Mouse (Mus musculus) hindbrain, postnatal 0 days (tissue): Measurements from ENCODE around the gene Snrpe. TPM values are rescaled to one million over a fixed set of nuclear protein-coding genes. Genes with fewer than 3 reads are reported as not detected.

Experiments used
- ATAC-seq: fragments of 200-750 bp; cut with Nextera tagmentation; 2 replicates; pipeline ENCODE4 v1.8.0; 2017; ENCODE audit warnings: mild to moderate bottlenecking, moderate TSS enrichment, moderate library complexity
- DNase-seq: peaks from one replicate; pipeline ENCODE4 v3.0.0-alpha.2; 2015; ENCODE audit warnings: low spot score
- H3K27ac ChIP-seq: fragments of 300-500 bp; sonication (generic); 2 replicates; pipeline ENCODE4 v1.5.1; 2014; ENCODE audit warnings: mild to moderate bottlenecking
- H3K27me3 ChIP-seq: fragments of 300-500 bp; sonication (generic); 2 replicates; pipeline ENCODE4 v1.6.1; 2014; ENCODE audit warnings: low read length, mixed read lengths; ENCODE audit not compliant: insufficient read depth
- H3K36me3 ChIP-seq: fragments of 300-500 bp; sonication (generic); 2 replicates; pipeline ENCODE4 v1.6.1; 2014; ENCODE audit warnings: low read length, mixed read lengths; ENCODE audit not compliant: insufficient read depth
- H3K4me1 ChIP-seq: fragments of 300-500 bp; sonication (generic); 2 replicates; pipeline ENCODE4 v1.6.1; 2014; ENCODE audit warnings: antibody characterized with exemption, low read length, mixed read lengths; ENCODE audit not compliant: insufficient read depth
- H3K4me2 ChIP-seq: fragments of 300-500 bp; sonication (generic); 2 replicates; pipeline ENCODE4 v1.6.1; 2014; ENCODE audit warnings: low read depth, mild to moderate bottlenecking, low read length, moderate library complexity, mixed read lengths
- H3K4me3 ChIP-seq: fragments of 300-500 bp; sonication (generic); 2 replicates; pipeline ENCODE4 v1.5.1; 2014; ENCODE audit warnings: low read length
- H3K9ac ChIP-seq: fragments of 300-500 bp; sonication (generic); replicated peaks from 2 replicates; pipeline ENCODE4 v1.6.1; 2014; ENCODE audit warnings: mild to moderate bottlenecking, low read length, moderate library complexity, mixed read lengths
- H3K9me3 ChIP-seq: fragments of 300-500 bp; sonication (generic); 2 replicates; pipeline ENCODE4 v1.6.1; 2016; ENCODE audit warnings: low read length, mixed read lengths
- CTCF ChIP-seq: IDR thresholded peaks from 2 replicates; pipeline ENCODE4 v1.5.1; 2016; ENCODE audit warnings: antibody characterized with exemption, control low read depth, low read depth
- WGBS: fragments of 180-500 bp; shearing (Covaris S2); extraction: QIAGEN DNeasy Blood & Tissue Kit; methylation state at CpG from one replicate; pipeline ENCODE4 v1.1.7; 2014; 5-methylcytosine and 5-hydroxymethylcytosine counted together
- polyA plus RNA-seq: library from polyadenylated mRNA; unstranded; fragments of >200 nt; fragmentation: Nextera tagmentation; extraction: Ambion mirVana; gene quantifications from 2 replicates; pipeline ENCODE4 v1.2.1, GENCODE M21; 2015
- total RNA-seq: library from RNA; depleted of rRNA; stranded (reverse); fragments of >200 nt; gene quantifications from 2 replicates; pipeline ENCODE4 v1.2.3, GENCODE M21; 2014

Gene Snrpe
- total and polyA plus RNA-seq, 2 experiments from 2014 or later: 106 to 415 TPM

DNA sequence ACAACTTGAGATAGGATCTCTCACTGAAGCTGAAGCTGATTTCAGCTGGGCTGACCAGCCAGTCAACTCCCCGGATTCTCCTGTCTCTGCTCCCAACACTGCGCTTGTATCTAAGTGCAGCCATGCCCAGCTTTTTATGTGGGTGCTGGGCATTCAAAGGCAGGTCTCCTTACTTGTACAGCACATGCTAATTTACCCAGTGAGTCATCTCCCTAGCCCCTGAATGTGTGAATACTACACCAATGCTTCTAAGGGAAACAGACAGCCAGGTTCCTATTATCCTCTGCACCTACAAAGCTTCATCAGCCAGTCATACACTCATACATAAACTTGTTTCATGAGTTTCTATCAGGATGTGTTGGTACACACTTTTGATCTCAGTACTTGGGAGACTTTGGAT is 31.1 kb upstream of the Snrpe start:
- peaks cover 66% of the 10 kb centered on the region for H3K36me3 ChIP-seq
- no peak overlapping the region for H3K27ac ChIP-seq
- no peaks in the 10 kb centered on the region for H3K9me3 ChIP-seq
- no peaks in the 10 kb centered on the region for H3K27me3 ChIP-seq
- H3K9ac ChIP-seq: no peak overlapping the region
- H3K4me2 ChIP-seq: no peak overlapping the region
- H3K4me3 ChIP-seq: no peak overlapping the region
- ATAC-seq: no peak
- WGBS: 96% methylated on average over 2 of the region's 2 CpGs
- TF ChIP-seq CTCF: no peak
- H3K4me1 ChIP-seq: no peaks in the 10 kb centered on the region
- DNase-seq: no peak

- TF ChIP-seq CTCF: no peak
- Histone ChIP-seq H3K4me3 (no peak overlapping the region), H3K9me3 (no peaks in the 10 kb centered on the region), H3K4me1 (no peaks in the 10 kb centered on the region), H3K27ac (no peak overlapping the region), H3K36me3 (peaks cover 53% of the 10 kb centered on the region), H3K27me3 (no peaks in the 10 kb centered on the region), H3K4me2 (no peak overlapping the region), H3K9ac (no peak overlapping the region)
- DNase-seq (no peak), ATAC-seq (no peak)
- WGBS: 95% methylated on average over 6 of the region's 6 CpGs
Observed at GRCm38 (mm10) chr1:133638517-133638916, 28.4 kb upstream of the Snrpe start.

- Histone ChIP-seq H3K27ac (no peak overlapping the region), H3K4me2 (no peak overlapping the region), H3K27me3 (no peaks in the 10 kb centered on the region), H3K36me3 (peaks cover 51% of the 10 kb centered on the region), H3K4me3 (no peak overlapping the region), H3K9me3 (no peaks in the 10 kb centered on the region), H3K9ac (no peak overlapping the region), H3K4me1 (no peaks in the 10 kb centered on the region)
- 95% methylated on average over 2 of the region's 2 CpGs for WGBS
- peak; percentile 44 for TF ChIP-seq CTCF
- peak; percentile 17 for DNase-seq
- no peak for ATAC-seq
Observed at GRCm38 (mm10) chr1:133632168-133632567, 22.1 kb upstream of the Snrpe start.

DNA sequence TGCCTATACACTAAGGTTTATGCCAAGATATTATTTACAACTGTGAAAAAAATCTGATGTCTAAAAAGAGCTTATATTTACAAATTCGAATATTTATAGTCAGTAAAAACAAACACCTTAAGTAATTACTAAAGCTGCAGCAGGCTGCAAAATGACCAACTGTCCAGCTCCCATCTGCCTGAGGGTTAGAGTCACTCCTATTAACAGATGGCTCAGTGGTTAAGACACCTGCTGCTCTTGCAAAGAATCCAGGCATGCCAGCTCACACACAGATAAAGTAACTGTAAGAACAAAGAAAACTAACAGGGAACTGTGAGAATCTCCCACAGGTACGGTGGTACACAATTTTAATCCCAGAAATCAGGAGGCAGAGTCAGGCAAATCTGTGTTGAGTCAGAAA is 15.0 kb upstream of the Snrpe start:
- WGBS: 67% methylated on average over 2 of the region's 2 CpGs
- no peak for DNase-seq

DNA sequence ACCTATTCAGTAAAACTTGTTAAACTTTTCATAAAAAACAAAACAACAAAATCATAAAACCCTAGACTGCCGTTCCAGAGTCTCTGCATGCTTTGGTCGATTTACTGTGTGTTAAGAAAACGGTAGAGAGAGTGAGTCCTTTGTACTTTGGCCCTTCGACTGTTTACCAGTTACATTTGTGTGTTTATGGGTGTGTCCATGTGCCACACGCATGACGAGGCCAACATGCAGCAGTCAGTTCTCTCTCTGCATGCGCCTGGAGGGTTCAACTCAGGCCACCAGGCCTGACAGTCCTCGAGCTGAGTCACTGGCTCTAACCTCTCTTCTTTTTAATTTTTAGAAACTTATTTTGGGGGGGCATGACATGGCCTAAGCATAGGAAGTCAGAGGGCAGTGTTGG is 8.2 kb upstream of the Snrpe start:
- Histone ChIP-seq H3K4me2 (no peak overlapping the region), H3K9ac (no peak overlapping the region), H3K9me3 (no peaks in the 10 kb centered on the region), H3K27ac (no peak overlapping the region), H3K4me3 (no peak overlapping the region), H3K27me3 (no peaks in the 10 kb centered on the region), H3K36me3 (peaks cover 19% of the 10 kb centered on the region), H3K4me1 (no peaks in the 10 kb centered on the region)
- DNase-seq (no peak), ATAC-seq (no peak)
- TF ChIP-seq CTCF: no peak
- WGBS: 85% methylated on average over 8 of the region's 8 CpGs

More for the DNA sequence above, 15.0 kb upstream of the Snrpe start:
- Histone ChIP-seq H3K9me3 (no peaks in the 10 kb centered on the region), H3K9ac (no peak overlapping the region), H3K27me3 (no peaks in the 10 kb centered on the region), H3K4me3 (no peak overlapping the region), H3K36me3 (peaks cover 61% of the 10 kb centered on the region), H3K27ac (no peak overlapping the region), H3K4me2 (no peak overlapping the region), H3K4me1 (no peaks in the 10 kb centered on the region)
- ATAC-seq: no peak
- no peak for TF ChIP-seq CTCF

DNA sequence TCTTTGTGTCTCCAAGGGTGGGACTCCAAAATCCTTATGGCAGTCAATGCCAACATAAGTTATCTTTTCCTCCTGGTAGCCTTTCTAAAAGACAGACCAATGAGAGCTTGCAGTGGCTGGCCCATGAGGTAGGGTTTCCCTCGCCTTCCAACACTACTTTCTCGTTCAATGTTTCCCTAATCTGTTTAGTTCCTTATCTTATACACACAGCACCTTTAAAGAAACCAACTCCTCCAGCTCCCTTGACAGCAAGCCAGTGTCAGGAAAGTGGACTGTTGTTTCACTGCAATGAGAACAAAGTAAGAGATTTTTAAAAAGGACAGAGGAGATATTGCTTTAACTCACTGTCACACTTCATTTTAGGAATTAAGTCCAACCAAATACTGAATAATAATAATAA is 7.8 kb upstream of the Snrpe start:
- Histone ChIP-seq H3K27ac (no peak overlapping the region), H3K9me3 (no peaks in the 10 kb centered on the region), H3K27me3 (no peaks in the 10 kb centered on the region), H3K4me3 (no peak overlapping the region), H3K4me1 (no peaks in the 10 kb centered on the region), H3K9ac (no peak overlapping the region), H3K4me2 (no peak overlapping the region), H3K36me3 (peaks cover 15% of the 10 kb centered on the region)
- ATAC-seq (no peak), DNase-seq (no peak)
- no peak for TF ChIP-seq CTCF
- WGBS: 70% methylated on average over 2 of the region's 2 CpGs

DNA sequence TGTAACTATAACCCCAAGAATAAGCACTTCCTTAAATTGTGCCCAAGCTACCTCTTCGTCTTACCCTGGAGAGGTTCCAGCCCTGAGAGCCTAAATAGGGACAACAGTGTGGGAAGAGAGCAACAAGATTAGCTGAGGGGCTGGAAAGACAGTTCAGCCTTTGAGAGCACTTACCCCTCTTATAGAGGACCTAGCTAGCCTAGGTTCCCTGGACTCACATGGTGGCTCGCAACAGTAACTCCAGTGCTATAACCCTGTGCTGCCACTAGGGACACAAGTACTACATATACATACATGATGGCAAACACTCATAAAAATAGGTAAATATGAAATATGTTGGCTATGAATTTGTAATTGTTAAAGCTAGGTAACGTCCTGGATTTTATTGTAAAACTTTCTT is 3.7 kb upstream of the Snrpe start:
- H3K9ac ChIP-seq: no peak overlapping the region
- ATAC-seq: no peak
- H3K27ac ChIP-seq: no peak overlapping the region
- TF ChIP-seq CTCF: peak; percentile 51
- H3K4me1 ChIP-seq: no peaks in the 10 kb centered on the region
- 83% methylated on average over 3 of the region's 3 CpGs for whole genome bisulfite sequencing
- H3K36me3 ChIP-seq: no peaks in the 10 kb centered on the region; the same call in 1 of the 2 replicates
- H3K27me3 ChIP-seq: no peaks in the 10 kb centered on the region
- no peaks in the 10 kb centered on the region for H3K9me3 ChIP-seq
- H3K4me3 ChIP-seq: no peak overlapping the region
- DNase-seq: no peak
- H3K4me2 ChIP-seq: no peak overlapping the region
